Mouse (Mus musculus): ENCODE measurements around the gene Hnrnpl.
A peak's percentile ranks its signal among the peaks of the same experiment; 100 is the strongest.

Gene Hnrnpl

DNA sequence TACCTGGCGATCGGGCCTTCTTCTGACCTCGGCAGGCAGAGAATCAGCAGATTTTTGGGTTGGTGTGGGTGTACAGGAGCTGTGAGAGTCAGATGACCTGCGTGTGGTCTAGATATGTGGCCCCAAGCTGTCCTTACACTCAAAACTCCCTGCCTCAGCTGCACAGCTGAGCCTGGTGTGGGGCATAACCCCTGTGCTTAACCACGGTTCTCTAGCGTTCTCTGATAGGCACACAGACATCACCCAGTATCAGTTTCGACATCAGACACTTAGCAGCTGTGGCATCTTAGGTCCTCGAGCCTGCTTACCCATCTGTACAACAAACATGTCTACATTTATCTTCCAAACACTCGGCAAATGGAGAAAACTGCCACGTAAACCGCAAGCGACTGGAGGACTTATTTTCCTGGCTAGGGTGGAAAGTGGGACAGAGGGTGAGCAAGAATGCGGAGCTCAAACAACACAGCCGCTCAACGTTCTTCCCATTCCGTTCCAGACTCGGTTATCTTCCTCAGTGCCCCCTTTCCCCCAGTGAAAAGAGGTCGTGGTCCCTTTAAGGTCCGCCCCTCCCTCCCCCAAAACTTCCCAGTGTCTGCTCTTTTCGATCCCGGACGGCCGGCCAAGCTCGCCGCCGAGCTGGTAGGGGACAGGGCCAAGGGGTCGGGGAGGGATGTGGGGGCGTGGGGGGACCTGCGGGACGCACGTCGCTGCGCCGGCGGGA is at the start of gene Hnrnpl:
Hnrnpl (plus strand) TSS at position 321 of the 721 bp plus-strand sequence.
- no peak for DNase-seq

DNA sequence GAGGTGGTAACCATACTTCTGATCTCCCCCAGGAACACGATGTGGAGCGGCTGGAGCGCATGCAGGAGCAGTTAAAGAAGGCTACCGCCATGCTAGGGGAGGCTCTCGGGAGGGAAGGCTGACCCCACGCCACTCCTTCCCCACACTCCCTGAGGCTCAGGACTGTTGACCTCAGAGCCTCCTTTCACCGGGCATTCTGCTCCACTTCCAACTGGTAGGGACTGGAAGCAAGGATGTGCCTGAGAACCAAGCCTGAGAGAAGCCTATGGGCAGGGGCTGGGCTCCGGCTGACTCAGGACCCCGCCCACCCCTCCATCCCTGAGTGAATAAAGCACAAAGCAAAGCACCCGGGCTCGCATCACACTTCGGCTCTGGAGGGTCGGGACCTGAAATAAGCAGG is 49.7 kb upstream of the Hnrnpl start:
- no peak for DNase-seq

DNA sequence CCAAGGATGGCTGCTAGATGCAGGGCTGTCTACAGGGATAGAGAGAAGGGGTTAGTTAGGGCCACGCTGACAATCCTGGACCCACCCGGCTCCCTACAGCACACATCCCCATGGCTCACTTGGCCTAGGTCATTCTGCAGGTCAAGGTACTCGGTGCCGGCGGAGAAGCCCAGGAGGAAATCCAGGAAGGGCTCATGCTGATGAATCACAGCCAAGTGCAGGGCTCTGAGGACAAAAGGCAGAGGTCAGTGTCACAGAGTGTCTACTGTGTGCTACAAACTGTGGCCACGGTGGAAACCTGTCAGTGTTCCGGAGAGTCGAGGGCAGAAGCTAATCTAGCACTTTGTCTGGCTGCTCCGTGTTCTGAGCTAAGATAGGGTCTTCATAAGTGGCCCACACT is 46.4 kb upstream of the Hnrnpl start:
- no peak for DNase-seq

DNA sequence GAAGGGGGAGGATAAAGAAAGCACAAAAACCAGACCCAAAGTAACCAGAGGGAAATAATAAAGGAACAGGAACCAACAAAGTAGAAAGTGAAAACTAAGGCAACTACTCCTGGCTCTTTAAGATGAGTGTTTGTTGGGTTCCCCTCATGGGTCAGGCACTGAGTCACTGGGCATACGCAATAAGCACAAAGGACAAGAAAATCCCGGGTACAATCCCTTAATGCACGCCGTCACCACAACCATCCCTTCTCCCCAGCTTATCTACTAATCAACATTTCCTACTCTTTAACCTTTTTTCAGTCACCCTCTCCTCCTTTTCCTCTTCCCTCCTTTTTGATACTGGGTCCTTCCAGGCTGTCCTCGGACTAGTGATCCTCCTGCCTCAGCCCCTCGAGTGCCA is 43.1 kb upstream of the Hnrnpl start:
- DNase-seq, result no peak

DNA sequence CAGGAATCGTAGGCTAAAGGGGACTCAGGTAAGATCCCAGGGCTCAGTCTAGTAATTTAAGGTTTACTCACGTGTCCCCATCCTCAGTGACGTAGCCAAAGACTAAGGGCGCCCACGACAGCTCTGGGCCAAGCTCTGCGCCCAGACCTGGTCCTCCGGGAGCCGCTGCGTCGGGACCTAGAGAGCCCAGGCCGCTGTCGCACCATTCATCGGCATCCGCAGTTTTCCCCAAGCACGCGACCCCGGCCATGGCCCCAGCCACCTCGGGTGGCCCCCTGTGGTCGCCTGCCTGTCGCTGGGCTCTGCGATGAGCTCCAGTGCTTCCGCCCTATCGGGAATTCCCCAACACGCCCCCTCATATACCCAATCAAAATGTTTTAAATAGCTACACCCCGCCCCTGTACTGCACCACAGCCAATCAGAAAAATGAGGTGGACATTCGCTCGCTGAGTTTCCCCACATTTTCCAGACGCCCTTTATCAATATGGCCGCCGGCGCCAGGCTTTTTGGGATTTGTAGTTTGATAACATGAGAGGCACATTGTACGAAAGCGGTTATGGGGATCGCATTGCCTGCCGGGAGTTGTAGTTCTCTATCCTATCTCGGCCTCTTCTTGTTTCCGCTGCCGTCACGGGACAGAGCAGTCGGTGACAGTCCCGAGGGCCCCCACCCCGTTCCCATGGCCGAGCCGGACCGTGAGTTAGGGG is 42.0 kb upstream of the Hnrnpl start, which contains the start of gene Sirt2:
Sirt2 (plus strand) TSS at position 563 of the 707 bp plus-strand sequence.
- peak; percentile 97 for DNase-seq

DNA sequence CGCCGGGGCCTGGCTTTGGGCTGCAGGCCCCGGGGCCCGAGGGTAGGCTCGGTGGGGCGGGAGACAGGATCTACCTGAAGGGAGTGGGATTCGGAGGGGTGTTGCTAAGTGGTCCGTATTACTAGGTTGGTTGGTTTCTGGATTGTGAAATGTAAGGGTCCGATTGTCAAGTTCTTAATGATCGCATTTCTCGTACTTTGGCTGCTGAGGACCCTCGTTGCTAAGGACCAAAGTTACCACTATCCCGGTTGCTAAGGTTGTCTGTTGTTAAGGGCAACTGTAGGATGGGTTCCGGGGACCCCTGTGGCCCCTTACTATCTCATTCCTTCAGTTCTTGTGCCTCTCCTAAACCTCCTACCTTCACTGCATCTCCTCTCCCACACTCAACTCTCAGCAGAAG is 41.4 kb upstream of the Hnrnpl start:
- DNase-seq, result no peak

DNA sequence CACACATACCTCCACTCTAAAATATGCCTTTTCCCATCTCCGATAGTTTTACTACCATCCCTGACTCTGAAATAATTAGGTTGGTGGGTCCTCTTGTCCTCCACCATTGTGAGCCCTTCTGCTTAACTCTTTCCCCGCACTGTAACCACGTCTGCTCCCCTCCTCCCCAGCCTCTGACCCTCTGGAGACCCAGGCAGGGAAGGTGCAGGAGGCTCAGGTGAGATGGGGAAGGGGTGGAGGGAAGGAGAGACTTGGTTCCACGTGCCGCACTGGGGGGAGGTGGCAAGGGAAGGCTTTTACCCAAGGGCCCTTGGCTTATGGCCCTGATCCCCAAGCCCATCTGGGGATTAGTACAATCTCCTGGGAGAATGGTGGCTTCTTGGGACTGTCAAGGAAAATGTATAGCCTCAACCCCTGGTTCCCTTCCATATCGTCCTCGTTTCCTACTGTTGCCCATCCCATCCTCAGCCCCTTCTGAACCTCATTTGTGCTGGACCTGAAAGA is 40.8 kb upstream of the Hnrnpl start, which contains the start of gene Nfkbib:
Nfkbib (minus strand) TSS at position 51 of the 504 bp plus-strand sequence.
- DNase-seq, result peak; percentile 35

DNA sequence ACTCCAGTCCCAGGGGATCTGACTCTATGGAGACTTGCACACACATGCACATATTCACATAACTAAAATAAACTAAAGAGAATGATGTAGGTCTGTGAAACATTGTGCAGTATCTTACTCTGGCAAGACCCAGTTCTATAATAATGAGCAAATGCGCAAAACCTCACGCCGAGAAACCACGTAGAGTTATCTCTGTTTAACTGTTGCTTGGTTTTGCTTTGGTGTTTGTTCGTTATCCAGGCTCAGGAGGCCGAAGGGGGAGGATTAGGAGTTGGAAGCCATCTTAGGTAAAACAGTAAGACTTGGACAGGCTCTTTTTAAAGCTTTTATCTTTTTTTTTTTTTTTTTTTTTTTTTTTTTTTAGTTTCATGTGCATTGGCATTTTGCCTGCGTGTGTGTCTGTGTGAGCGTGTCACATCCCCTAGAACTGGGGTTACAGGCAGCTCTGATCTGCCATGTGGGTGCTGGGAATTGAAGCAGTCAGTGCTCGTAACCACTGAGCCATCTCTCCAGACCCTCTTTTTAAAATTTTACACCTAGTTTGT is 38.9 kb upstream of the Hnrnpl start:
- no peak for DNase-seq

DNA sequence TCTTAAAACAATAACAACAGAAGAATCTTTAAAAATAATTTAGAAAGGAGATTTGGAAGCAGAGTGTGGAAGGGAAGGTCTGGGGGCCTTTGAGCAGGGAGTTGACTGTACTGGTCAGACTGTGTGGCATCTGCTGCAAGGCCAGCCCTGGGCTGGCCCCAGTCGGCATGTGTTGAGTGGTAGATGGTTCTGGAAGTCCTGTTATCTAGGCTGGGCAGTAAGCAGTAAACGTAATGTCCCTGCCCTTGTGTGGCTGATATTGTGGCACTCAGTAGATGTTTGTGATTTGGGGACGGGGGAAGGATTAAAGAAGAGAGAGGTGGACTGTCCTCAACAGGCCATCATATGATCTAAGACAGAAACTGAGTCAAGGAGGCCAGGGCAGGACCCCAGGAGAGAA is 38.0 kb upstream of the Hnrnpl start:
- no peak for DNase-seq

DNA sequence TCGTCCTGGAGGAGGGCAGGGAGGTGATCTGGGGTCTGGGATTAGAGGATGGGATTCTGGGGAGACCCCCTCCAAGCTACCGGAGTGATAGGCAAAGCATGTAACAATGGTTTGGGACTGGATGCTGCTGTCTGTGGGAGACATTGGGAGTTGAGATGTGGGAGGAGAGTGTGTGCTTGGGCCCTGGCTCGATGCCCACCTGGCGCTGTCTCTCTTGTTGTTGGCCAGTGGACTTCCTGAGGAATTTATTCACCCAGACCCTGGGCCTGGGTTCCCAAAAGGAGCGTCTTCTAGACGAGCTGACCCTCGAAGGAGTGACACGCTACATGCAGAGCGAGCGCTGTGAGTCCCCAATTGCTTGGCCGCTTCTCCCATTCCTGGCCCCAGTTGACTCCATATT is 36.5 kb upstream of the Hnrnpl start:
- no peak for DNase-seq

DNA sequence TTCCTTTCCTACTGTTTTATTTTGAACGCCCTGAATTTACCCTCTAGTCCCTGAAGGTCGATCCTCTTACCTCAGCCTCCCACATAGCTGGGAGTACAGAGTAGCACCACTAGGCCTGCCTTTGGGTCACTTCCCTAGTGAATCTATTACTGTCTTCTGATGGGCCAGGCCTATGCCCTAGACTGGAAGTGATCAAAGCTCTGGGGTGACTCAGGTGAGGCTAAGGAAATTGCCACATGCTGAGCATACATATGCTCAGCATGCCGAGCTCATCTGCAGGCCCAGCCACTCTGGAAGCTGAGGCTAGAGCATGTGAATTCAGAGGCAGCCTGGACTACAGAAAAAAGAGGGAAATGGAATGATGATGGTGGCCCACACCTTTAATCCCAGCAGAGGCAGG is 35.2 kb upstream of the Hnrnpl start:
- no peak for DNase-seq

DNA sequence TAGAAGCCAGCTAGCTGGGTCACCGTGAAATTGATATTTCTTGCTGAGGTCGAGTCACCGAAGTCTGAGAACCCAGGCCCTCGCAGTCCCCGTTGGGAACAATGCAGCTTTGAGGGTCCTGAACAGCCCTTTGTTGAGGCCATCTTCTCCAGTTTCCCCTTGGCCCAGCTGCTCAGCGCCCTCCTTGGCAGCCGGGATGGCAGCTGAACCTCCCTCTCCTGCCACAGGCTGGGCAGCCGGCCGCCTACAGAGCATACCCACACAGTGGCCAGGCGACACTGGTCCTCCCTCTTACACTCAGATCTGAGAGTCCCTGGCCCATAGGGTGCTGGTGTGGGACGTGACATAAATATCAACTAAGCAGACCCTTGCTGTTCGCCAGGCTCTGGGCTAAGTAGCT is 34.2 kb upstream of the Hnrnpl start:
- DNase-seq, result no peak

DNA sequence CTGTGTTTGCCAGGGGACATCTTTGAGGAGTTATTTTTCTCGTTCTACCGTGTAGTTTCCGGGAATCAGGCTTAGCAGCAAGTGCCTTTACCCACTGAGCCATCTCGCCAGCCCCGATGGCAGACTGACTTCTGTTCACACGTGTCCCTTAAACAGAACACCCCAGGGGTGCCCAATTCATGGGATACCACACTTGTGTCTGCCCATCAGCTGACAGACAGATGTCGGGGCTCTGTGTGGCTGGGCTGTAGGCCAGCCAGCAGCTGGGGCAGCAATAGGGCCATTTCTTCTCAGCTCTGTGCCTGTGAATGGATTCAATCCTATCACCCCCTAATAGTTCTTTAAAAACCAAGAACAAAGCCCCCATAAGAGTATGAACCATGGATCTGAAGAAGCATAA is 33.2 kb upstream of the Hnrnpl start:
- DNase-seq, result no peak

DNA sequence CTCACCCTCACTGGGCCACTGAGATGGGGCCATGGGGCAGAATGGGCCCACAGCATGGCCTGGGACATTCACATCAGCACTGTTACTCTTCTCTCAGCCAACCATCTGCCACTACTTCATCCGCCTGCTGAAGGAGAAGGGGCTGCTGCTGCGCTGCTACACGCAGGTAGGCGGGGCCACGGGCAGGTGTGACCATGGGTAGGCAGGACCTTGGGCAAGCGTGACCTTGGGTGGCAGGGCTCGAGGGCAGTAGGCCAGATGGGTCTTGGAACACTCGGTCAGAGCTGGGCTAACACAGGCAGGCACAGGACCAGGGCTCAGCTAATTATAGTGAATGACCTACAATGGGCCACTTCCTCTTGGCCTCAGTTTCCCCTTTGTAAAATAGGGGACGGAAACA is 29.5 kb upstream of the Hnrnpl start:
- DNase-seq, result no peak

DNA sequence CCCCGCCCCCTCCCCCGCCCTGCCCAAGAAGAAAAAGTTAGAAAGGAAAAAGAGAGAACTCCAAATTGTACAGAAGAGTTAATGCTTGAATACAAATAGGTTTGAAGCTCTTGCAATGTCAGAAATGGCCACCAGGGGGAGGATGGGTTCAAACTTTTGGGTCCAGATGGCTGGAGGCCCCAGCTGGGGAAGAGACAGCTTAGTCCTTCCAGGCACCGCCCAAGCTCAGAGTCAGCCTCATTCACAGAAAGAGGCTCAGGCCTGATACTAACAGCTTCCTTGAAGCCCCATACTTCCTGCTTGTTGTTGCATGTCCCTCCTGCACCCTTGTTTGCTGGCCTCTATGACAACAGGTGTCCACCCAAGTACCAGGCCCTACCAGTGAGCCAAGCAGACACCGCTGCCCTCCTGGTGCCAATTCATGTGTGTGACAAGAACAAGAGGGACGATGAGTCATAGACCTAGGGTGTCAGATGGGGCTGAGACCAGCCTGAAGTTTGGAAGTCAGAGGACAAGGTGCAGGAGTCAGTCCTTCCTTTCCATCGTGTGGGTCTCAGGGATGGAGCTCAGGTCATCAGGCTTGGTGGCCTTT is 28.2 kb upstream of the Hnrnpl start:
- DNase-seq, result peak; percentile 92

DNA sequence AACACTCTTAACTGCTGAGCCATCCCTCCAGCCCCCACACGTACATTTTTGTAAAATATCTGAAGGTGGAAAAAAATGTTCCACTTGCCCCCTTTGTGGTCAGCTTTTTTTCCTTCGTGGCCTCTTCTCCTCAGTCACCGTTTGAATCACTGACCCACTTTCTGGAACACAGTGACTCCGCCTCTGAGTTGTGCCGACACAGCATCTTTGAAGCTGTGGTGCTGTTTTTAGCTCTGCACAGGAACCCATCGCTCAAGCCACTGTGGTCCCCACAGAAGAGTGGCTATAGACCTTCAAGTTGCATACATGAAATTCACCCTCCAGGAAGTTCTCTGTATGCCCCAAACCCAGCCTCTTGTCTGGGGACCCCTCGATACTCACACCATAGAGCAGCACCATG is 27.5 kb upstream of the Hnrnpl start:
- DNase-seq, result no peak

DNA sequence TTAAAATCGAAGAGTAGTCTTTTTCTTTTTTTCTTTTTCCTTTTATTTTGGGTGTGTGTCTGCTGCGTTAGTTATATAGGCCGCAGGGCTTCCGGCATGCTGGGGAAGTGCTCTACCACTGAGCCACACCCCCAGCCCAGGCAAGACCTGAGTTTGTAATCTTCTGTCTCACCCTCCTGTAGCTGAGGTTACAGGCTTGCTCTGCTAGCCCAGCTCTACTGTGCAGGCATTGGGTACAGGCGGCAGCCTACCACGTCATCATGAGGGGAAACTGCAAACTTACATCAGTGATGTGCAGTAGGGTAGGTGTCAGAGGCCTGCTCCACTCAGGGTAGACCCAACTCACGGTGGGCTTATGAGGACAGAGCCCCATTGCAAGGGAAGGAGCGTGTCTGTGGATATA is 27.1 kb upstream of the Hnrnpl start:
- no peak for DNase-seq

DNA sequence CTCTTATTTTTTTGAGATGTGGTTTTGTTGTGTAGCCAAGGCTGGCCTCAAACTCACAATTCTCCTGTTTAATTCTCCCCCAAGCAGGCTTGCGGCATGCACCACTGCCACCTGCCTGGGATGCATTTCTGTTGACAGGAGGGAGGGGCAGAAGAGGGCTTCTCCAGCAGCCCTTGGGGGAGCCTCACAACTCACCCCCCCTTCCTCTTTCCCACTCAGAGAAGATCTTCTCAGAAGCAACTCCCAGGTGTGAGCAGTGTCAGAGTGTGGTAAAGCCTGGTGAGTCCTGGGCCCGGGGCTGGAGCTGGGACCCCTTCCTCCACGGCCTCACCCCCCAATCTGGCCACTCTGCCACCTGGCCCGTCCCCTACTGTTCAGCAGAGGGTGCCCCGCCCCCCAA is 23.2 kb upstream of the Hnrnpl start:
- no peak for DNase-seq

DNA sequence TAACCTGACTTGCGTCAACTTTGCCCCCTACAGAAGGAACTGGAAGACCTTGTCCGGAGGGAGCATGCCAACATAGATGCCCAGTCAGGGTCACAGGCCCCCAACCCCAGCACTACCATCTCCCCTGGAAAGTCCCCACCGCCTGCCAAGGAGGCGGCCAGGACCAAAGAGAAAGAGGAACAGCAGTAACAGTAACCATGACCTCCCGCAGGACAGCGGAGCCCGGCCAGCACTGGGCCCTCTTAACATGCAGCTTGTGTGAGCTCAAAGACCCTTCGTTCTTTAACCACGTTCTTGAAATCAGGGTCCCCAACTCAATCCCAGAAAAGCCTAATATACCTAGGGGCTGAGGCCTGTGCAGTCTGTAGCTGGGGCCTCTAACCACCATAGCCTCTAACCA is 20.5 kb upstream of the Hnrnpl start:
- no peak for DNase-seq

DNA sequence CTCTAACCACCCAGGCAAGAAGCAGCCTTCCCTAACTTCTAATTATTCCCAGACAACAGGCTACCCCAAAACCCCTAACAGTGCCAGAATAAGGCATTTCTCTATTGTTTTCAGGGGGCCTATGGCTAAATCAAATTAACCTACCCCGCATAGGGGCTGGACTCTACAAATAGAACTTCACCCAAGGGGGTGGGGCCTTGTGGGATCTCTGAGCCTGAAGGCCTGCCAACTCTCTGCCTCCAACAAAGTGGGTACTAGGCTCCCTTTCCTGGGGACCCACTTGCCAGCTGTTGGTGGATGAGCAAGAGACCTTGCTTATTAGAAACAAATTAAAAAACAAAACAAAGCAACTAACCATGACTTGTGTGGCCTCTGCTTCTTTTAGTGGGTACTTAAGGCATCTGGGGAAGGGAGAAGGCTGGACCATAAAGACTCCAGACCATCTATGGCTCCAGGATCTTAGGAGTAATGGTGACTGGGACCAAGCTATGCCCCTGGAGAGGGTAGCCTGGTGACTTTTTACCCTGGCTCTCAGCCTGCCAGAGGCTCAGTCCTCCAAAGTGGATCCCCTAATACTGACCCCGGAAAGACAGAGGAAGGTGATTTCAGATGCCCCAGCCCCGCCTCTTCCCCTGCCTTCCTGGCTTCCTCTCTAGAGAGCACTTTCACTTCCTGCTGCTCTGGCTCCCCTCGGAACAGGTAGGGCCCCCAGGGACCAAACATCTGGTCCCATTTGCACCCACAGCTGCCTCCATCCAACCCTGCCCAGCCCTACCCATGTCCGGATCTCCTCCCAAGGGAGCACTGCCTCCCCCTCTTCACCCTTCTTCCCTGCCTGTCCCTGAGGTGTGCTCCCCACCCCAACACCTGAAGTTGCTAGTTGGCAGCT is 19.8 kb upstream of the Hnrnpl start, which contains the start of gene Rinl:
Rinl (plus strand) TSS at position 663 of the 889 bp plus-strand sequence.
- no peak for DNase-seq

DNA sequence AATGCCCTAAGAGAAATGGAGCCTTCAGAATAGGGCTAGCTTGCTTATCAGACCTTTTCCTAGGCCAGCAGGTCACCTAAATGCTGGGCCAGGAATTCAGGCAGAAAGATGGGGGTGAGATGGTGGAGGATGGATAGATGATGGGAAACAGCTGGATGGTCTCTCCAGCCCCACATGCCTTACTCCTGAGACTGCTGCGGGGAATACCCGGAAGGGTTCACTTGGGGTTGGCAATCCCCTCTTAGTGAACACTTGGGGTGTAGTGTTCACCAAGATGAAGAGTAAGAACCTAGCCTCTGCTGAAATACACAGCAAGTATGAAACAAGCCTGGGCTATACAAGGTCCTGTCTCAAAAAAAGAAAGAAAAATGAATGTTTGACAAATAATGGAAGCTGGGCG is 19.1 kb upstream of the Hnrnpl start:
- no peak for DNase-seq

DNA sequence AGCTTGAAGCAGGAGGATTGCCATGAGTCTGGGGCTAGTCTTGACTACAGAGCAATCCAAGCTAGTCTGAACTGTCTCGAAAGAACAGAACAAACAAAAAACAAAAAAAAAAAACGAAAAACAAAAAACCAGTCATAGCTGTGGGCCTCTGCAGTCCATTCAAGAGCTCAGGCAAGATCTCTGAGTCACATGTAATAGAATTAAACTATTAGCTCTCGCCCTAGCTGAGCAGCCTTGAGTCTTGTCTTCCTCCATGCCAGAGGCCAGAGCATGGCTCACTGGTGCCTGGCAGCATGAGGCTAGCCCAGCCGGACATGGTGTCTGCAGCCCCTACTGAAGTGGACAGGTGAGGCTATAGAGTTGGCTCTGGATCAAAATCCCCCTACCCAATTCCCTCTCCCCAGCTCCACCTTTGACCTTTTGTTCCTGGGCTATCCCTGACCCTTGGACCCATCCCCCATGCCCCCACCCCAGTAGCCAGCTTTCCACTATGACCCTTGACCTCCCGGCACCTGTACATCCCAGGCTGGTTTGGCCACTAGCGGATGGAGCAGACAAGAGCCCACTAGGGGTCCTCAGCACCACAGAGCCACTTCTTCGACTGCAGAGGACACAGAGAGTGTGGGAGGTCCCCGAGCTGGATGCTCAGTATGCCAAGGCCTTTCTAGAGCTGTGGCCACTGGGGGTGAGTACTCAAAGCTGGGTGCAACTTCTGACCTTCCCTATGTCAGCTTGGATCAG is 18.1 kb upstream of the Hnrnpl start:
- DNase-seq, result no peak
